Mouse (Mus musculus) stomach, embryonic 15.5 days (tissue): ENCODE measurements at regions not wholly inside any gene's neighbourhood (a gene's known extent, or its start where the extent isn't known, plus 50 kb on each side); places are given as distances from the start of the nearest gene placed in this dataset.

ENCODE experiments used
- ATAC-seq: fragments of 200-750 bp; cut with Nextera tagmentation; 2 replicates; pipeline ENCODE4 v1.8.0; 2017; ENCODE audit warnings: low read depth, moderate number of reproducible peaks, moderate TSS enrichment; ENCODE audit not compliant: insufficient read depth, low FRiP score
- H3K27ac ChIP-seq: fragments of 300-500 bp; sonication (generic); 2 replicates; pipeline ENCODE4 v1.5.1; 2015; ENCODE audit warnings: mild to moderate bottlenecking, inconsistent platforms
- H3K27me3 ChIP-seq: fragments of 300-500 bp; sonication (generic); replicated peaks from 2 replicates; pipeline ENCODE4 v1.6.1; 2015; ENCODE audit warnings: inconsistent platforms
- H3K36me3 ChIP-seq: fragments of 300-500 bp; sonication (generic); 2 replicates; pipeline ENCODE4 v1.6.1; 2015; ENCODE audit warnings: inconsistent platforms
- H3K4me1 ChIP-seq: fragments of 300-500 bp; sonication (generic); 2 replicates; pipeline ENCODE4 v1.6.1; 2015; ENCODE audit warnings: inconsistent platforms
- H3K4me2 ChIP-seq: fragments of 300-500 bp; sonication (generic); 2 replicates; pipeline ENCODE4 v1.6.1; 2015; ENCODE audit warnings: mild to moderate bottlenecking, inconsistent platforms
- H3K4me3 ChIP-seq: fragments of 300-500 bp; sonication (generic); replicated peaks from 2 replicates; pipeline ENCODE4 v1.5.1; 2015; ENCODE audit warnings: inconsistent platforms
- H3K9ac ChIP-seq: fragments of 300-500 bp; sonication (generic); 2 replicates; pipeline ENCODE4 v1.6.1; 2015; ENCODE audit warnings: inconsistent platforms
- H3K9me3 ChIP-seq: fragments of 300-500 bp; sonication (generic); 2 replicates; pipeline ENCODE4 v1.6.1; 2016; ENCODE audit warnings: inconsistent platforms
- WGBS: fragments of 180-500 bp; shearing (Covaris S2); methylation state at CpG from one replicate; pipeline ENCODE4 v1.1.7; 2015; 5-methylcytosine and 5-hydroxymethylcytosine counted together

DNA sequence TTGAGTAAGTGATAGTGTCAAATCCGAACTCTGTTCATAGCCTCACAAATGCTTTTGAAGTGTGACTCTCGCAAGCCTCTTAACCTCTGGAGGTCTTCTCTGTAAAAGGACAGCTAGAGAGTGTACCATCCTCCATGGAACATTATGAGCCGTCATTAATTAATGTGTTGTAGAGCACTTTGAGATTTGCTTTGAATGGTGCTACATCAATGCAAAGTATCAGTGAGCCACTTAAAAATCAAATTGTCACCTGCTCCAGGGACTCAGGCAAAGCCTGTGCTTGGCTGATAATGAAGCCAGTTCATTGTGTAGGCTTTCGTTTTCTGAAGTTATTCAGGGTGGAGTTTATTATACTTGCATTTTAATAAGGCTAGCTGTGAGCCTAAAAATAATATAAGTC is 801.8 kb upstream of the B3galt2 start:
- Histone ChIP-seq H3K4me2 (no peak overlapping the region), H3K27ac (no peak overlapping the region), H3K9me3 (no peaks in the 10 kb centered on the region), H3K4me3 (no peak overlapping the region), H3K36me3 (no peaks in the 10 kb centered on the region), H3K4me1 (no peaks in the 10 kb centered on the region), H3K27me3 (no peaks in the 10 kb centered on the region), H3K9ac (no peak overlapping the region)
- no peak for ATAC-seq
- 60% methylated on average over 4 of the region's 4 CpGs for WGBS

DNA sequence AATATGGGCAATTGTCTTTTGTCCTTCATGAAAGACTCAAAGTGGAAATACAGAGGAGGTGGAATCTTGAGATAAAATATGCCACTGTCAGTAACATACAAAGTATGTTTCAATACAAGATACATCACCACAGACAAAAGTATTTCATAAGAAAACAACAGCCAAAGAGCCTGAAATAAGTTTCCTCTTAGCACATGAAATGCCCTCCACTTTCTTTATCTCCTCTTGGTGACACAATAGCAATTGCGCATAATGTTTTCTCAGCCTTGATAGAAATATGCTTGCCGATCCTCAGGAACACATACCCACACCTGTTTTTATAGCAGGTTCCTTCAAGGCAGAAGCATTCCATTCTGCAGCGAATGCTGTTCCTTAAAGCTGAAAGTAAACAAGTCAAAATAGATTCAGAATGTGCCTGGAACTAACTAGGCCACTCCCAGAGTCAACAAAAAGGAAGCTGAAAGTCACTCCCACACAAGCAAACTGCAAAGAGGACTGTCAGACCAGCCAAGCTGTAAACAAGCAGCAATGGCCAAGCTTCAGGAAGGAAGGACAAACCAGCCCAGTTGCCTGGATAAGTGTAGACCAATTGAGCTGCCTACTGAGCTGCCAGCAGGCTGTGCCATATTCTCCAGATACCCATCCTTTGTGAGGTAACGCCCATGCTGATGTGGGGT is 773.3 kb upstream of the B3galt2 start:
- H3K4me2 ChIP-seq: no peak overlapping the region
- no peak overlapping the region for H3K9ac ChIP-seq
- H3K27me3 ChIP-seq: no peaks in the 10 kb centered on the region
- 68% methylated on average over 4 of the region's 4 CpGs for whole genome bisulfite sequencing
- no peak overlapping the region for H3K4me3 ChIP-seq
- ATAC-seq: no peak
- no peaks in the 10 kb centered on the region for H3K36me3 ChIP-seq
- no peak overlapping the region for H3K27ac ChIP-seq
- no peaks in the 10 kb centered on the region for H3K4me1 ChIP-seq
- H3K9me3 ChIP-seq: no peaks in the 10 kb centered on the region

DNA sequence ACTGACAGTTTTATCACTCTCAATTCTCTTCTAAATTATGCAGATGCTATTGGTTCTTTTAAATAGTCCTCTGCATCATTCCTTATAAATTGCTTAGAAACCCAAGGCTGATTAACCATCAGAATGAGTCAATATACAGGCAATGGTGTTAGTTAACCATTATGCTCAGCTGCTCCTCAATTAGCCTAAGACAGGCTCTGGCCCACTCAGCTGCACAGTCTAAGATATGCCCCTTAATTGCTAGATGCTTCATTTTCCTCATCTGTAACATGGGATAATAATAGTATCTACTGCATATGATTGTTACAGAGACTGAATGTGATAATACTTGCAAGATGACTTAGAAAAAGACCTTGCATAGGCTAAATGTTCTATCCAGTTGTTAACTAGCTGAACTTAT is 748.6 kb upstream of the B3galt2 start:
- ATAC-seq: no peak
- no peaks in the 10 kb centered on the region for H3K36me3 ChIP-seq
- H3K4me3 ChIP-seq: no peak overlapping the region
- H3K27ac ChIP-seq: no peak overlapping the region
- H3K9ac ChIP-seq: no peak overlapping the region
- no peaks in the 10 kb centered on the region for H3K27me3 ChIP-seq
- no peaks in the 10 kb centered on the region for H3K9me3 ChIP-seq
- H3K4me1 ChIP-seq: no peaks in the 10 kb centered on the region
- no peak overlapping the region for H3K4me2 ChIP-seq

DNA sequence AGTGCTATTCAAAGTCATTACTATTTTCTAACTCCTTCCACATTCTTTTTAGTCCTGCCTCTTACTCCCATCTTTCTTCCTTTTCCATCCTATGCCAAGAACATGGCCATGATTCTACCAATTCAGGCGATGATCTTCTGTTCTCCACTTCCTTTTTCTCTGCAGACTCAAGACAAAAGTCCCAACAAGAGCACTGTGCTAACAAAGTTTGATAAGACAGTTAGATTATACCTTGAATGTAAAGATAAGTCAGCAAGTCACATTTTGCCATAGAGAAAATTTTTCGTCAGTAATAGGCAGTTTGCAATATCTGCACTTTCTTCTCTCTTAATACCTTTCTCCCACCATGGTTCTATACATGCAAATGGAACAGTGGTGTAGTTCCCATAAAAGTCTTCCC is 747.3 kb upstream of the B3galt2 start:
- Histone ChIP-seq H3K4me1 (no peaks in the 10 kb centered on the region), H3K4me2 (no peak overlapping the region), H3K9me3 (no peaks in the 10 kb centered on the region), H3K27me3 (no peaks in the 10 kb centered on the region), H3K4me3 (no peak overlapping the region), H3K36me3 (no peaks in the 10 kb centered on the region), H3K27ac (no peak overlapping the region), H3K9ac (no peak overlapping the region)
- 83% methylated on average over 2 of the region's 2 CpGs for WGBS
- no peak for ATAC-seq

DNA sequence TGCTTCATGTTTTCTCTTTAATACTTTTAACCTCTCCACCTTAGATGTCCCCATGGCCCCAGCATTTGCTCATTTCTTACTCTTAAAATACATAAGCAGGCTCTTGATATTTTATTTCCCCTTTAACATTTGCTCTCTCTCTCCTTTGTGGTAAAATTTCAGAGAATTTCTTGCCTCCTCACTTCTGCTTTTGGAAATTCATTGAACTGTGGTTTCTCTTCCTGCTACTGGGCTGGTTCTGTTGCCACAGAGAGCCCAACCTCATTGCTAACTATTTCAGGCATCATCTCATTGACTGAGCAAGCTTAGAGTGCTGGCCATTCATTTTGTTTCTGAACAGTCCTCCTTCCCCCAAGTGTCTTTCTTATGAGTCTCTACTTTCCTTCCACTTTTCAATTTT is 746.3 kb upstream of the B3galt2 start:
- no peak overlapping the region for H3K4me2 ChIP-seq
- H3K9me3 ChIP-seq: no peaks in the 10 kb centered on the region
- no peak for ATAC-seq

DNA sequence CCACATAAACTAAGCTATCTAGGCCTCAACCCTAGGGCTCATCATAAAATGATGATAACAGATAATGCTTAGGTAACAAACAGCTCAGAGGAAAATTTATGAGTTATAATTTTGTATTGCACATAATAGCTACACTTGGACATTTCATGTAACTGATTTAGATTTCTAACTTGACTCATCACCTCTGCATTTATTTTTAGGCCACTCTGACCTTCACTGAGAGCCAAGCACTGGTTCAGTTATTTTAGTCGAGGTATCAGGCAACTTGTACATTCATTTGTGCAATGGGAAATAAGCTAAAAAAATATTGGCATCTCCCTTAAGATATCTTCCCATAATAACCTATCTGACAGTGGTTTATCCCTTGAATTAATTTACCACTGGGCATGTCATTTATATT is 745.4 kb upstream of the B3galt2 start:
- no peak overlapping the region for H3K9ac ChIP-seq
- no peak for ATAC-seq

More for the DNA sequence above, 746.3 kb upstream of the B3galt2 start:
- Histone ChIP-seq H3K36me3 (no peaks in the 10 kb centered on the region), H3K27me3 (no peaks in the 10 kb centered on the region), H3K4me3 (no peak overlapping the region), H3K9ac (no peak overlapping the region), H3K27ac (no peak overlapping the region), H3K4me1 (no peaks in the 10 kb centered on the region)

DNA sequence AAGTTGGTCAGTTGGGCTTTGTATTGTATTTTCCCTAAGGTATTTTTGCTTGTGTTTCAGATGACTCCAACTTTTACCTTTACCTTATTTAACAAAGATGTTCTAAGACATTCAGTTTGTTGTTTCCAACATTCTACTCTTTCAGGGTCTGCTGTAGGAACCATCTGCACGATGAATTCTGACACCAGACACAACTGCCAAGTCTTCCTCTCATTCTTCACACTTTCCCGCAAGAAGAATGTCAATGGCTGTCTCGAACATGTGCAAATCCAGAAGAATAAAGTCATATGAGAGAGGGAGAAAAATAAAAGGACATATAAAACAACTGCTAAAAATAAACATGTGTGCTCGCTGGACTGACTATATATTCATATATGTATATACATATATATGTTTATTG is 730.6 kb upstream of the B3galt2 start:
- 81% methylated on average over 4 of the region's 4 CpGs for WGBS
- H3K27ac ChIP-seq: no peak overlapping the region
- no peak overlapping the region for H3K4me3 ChIP-seq
- no peaks in the 10 kb centered on the region for H3K4me1 ChIP-seq
- H3K4me2 ChIP-seq: no peak overlapping the region
- H3K9ac ChIP-seq: no peak overlapping the region
- no peaks in the 10 kb centered on the region for H3K36me3 ChIP-seq
- H3K9me3 ChIP-seq: no peaks in the 10 kb centered on the region
- no peak for ATAC-seq
- no peaks in the 10 kb centered on the region for H3K27me3 ChIP-seq

More for the DNA sequence above, 745.4 kb upstream of the B3galt2 start:
- H3K4me1 ChIP-seq: no peaks in the 10 kb centered on the region
- H3K4me2 ChIP-seq: no peak overlapping the region
- no peak overlapping the region for H3K4me3 ChIP-seq
- H3K9me3 ChIP-seq: no peaks in the 10 kb centered on the region
- no peaks in the 10 kb centered on the region for H3K36me3 ChIP-seq
- no peak overlapping the region for H3K27ac ChIP-seq
- H3K27me3 ChIP-seq: no peaks in the 10 kb centered on the region
- 67% methylated on average over 1 of the region's 1 CpGs for WGBS

DNA sequence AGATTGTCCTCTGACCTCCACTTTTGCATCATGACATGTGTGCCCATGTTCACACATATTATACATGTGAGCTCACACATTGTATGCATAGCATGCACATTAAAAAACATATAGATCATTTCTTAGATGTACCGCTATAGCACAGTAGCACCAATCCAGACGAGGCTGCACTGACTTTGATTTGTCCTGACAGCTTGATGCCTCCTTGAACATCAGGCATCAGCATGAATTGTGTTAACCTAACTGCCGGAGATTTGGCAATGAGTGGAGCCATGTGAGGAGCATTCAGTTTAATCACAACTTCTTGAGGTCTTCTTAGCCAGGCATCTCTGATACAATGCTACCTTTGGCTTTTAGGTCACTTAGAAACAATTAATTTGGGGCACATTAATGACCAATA is 683.8 kb upstream of the B3galt2 start:
- 78% methylated on average over 3 of the region's 3 CpGs for WGBS
- H3K27me3 ChIP-seq: no peaks in the 10 kb centered on the region
- no peaks in the 10 kb centered on the region for H3K4me1 ChIP-seq
- no peak overlapping the region for H3K9ac ChIP-seq
- no peak overlapping the region for H3K27ac ChIP-seq
- H3K4me3 ChIP-seq: no peak overlapping the region
- ATAC-seq: no peak
- no peak overlapping the region for H3K4me2 ChIP-seq
- no peaks in the 10 kb centered on the region for H3K9me3 ChIP-seq
- H3K36me3 ChIP-seq: no peaks in the 10 kb centered on the region

DNA sequence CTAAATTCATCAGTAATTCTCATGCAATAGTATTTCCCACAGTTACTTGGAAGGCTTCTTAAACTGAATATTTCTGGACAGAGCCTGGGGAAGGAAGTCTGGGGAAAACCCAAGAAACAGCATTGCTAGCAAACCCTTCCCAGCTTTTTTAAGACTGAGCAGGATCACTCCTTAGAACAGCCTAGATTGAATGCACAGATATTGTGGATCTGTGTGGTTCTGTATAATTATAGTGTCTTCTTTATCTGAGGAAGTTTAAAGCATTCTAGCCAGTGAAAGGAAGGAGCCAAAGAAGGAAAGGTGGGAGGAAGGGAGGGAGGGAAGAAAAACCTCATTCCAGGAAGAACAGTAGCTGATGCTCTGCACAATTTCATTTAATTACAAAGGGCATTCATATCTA is 669.0 kb upstream of the B3galt2 start:
- H3K9me3 ChIP-seq: no peaks in the 10 kb centered on the region
- H3K4me3 ChIP-seq: no peak overlapping the region
- no peaks in the 10 kb centered on the region for H3K27me3 ChIP-seq
- H3K4me1 ChIP-seq: no peaks in the 10 kb centered on the region
- no peaks in the 10 kb centered on the region for H3K36me3 ChIP-seq
- no peak overlapping the region for H3K9ac ChIP-seq
- ATAC-seq: no peak
- H3K4me2 ChIP-seq: no peak overlapping the region
- H3K27ac ChIP-seq: no peak overlapping the region

DNA sequence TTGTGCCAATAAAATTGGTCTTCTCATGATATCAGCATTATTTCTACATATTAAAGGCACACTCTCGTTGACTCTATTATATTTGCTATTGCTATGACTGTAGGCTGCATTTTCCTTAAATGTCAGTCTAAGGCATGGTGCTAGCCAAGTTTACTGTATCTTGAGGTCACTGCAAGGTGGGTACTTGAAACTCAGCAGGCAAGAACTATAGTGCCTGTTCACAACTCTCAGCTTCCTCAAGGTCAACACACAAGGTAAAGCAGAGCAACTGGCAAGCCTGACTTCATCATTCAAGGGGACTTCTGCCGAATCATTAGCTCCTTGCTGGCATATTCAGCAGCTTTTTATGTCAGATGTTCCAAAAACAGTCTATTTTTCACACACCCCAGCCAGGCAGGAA is 667.1 kb upstream of the B3galt2 start:
- Histone ChIP-seq H3K27me3 (no peaks in the 10 kb centered on the region), H3K9me3 (no peaks in the 10 kb centered on the region), H3K27ac (no peak overlapping the region), H3K4me2 (no peak overlapping the region), H3K4me1 (no peaks in the 10 kb centered on the region), H3K4me3 (no peak overlapping the region), H3K9ac (no peak overlapping the region), H3K36me3 (no peaks in the 10 kb centered on the region)
- ATAC-seq: no peak
- WGBS: 66% methylated on average over 2 of the region's 2 CpGs

DNA sequence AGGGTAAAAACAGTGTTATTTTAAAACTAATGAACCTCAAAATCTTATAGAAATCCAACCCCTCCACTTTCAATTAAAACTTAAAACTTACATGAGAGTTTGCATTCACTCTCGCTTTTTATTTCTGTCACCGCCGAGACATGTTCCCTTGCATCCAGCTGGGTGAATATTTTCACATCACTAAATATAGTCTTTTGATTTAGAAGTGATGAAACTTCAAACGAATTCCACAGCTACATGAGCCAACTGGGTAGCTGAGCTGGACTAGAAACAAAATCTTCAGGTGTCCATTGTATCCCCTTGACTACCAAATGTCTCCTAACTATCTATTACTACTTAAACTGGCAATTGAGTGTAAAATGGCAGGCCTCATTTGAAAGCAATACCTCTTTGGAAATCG is 657.5 kb upstream of the B3galt2 start:
- Histone ChIP-seq H3K36me3 (no peaks in the 10 kb centered on the region), H3K4me2 (no peak overlapping the region), H3K27me3 (no peaks in the 10 kb centered on the region), H3K9ac (no peak overlapping the region), H3K4me1 (no peaks in the 10 kb centered on the region), H3K9me3 (no peaks in the 10 kb centered on the region), H3K27ac (no peak overlapping the region), H3K4me3 (no peak overlapping the region)
- no peak for ATAC-seq
- WGBS: 78% methylated on average over 5 of the region's 5 CpGs

DNA sequence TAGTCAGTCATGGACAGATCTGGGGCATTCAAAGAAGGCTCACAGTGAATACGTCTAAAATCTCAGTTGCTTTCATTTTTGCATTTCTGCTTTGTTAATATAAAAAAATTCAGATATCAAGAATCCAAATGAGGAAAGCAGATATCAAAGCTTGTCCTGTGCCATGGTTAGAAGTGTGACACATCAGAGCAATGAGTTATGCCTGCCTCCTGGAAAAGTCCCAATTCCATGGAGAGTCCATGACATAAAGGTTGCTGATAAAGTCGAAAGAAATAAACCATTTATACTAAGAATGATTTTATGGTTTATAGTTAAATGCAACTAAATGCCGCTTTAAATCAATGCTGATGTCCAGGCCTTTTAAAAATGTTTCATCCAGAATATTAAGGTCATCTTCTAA is 656.8 kb upstream of the B3galt2 start:
- H3K4me2 ChIP-seq: no peak overlapping the region
- ATAC-seq: no peak
- no peaks in the 10 kb centered on the region for H3K4me1 ChIP-seq
- H3K9ac ChIP-seq: no peak overlapping the region
- no peak overlapping the region for H3K27ac ChIP-seq
- no peaks in the 10 kb centered on the region for H3K9me3 ChIP-seq
- no peak overlapping the region for H3K4me3 ChIP-seq
- H3K36me3 ChIP-seq: no peaks in the 10 kb centered on the region
- WGBS: 76% methylated on average over 3 of the region's 3 CpGs
- H3K27me3 ChIP-seq: no peaks in the 10 kb centered on the region

DNA sequence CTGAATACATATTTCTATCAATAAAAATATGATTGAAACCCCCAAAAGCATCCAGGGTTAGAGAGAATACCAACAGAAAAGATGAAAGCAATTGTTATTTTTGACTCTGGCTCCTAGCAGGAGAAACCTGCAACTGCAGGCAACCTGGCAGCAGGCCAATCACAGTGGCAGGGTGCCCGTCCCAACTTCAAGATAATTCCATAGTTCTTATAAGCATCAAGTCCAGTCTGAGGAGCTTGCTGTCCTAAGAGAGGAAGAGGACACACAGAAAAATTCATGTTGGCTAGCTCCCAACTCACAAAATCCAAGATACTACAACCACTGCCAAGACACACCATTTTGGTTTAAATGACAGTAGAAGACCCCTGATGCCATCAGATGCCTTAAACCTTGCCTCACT is 654.9 kb upstream of the B3galt2 start:
- H3K9me3 ChIP-seq: no peaks in the 10 kb centered on the region
- 30% methylated on average over 1 of the region's 1 CpGs for WGBS
- no peak for ATAC-seq
- H3K36me3 ChIP-seq: no peaks in the 10 kb centered on the region
- no peak overlapping the region for H3K4me2 ChIP-seq
- no peak overlapping the region for H3K27ac ChIP-seq
- H3K9ac ChIP-seq: no peak overlapping the region
- H3K4me1 ChIP-seq: no peaks in the 10 kb centered on the region
- no peak overlapping the region for H3K4me3 ChIP-seq
- H3K27me3 ChIP-seq: no peaks in the 10 kb centered on the region
